Mouse (Mus musculus) lung, postnatal 4 days (tissue): ENCODE measurements around the gene Psmb10.

ENCODE experiments used
- DNase-seq, 2 experiments: peaks; one replicate each; pipeline ENCODE4 v3.0.0; 2021

Gene Psmb10

GRCm38 (mm10) chr8:105936866-105937475 is 1.3 kb downstream of the Psmb10 start:
- DNase-seq: peak; percentile 90 to 93

- no peak for DNase-seq
Measured at GRCm38 (mm10) chr8:105935863-105936603, 2.2 kb downstream of the Psmb10 start.

- DNase-seq: no peak
Measured at GRCm38 (mm10) chr8:105935105-105935504, 3.1 kb downstream of the Psmb10 start.

GRCm38 (mm10) chr8:105933762-105934161 is 4.5 kb downstream of the Psmb10 start, which contains the start of gene Ctrl:
TSS of gene Ctrl (minus strand) at chr8:105933862.
- DNase-seq: no peak

- DNase-seq: no peak
Measured at GRCm38 (mm10) chr8:105932525-105932924, 5.7 kb downstream of the Psmb10 start.

- no peak for DNase-seq
Measured at GRCm38 (mm10) chr8:105931271-105931670, 7.0 kb downstream of the Psmb10 start.

- peak; percentile 76 to 89 for DNase-seq
Measured at GRCm38 (mm10) chr8:105930602-105931001, 7.6 kb downstream of the Psmb10 start.

GRCm38 (mm10) chr8:105925123-105925522 is 13.1 kb downstream of the Psmb10 start:
- DNase-seq: no peak

GRCm38 (mm10) chr8:105919390-105919789 is 18.9 kb downstream of the Psmb10 start:
- DNase-seq: no peak

GRCm38 (mm10) chr8:105900941-105901616 is 37.2 kb downstream of the Psmb10 start:
- DNase-seq: no peak

GRCm38 (mm10) chr8:105900180-105900940 is 37.9 kb downstream of the Psmb10 start, which contains the start of gene Pskh1:
TSS of gene Pskh1 (plus strand) at chr8:105900441.
- peak; percentile 95 to 96 for DNase-seq

GRCm38 (mm10) chr8:105897801-105898480 is 40.3 kb downstream of the Psmb10 start:
- DNase-seq: no peak

- peak; percentile 84 to 89 for DNase-seq
Measured at GRCm38 (mm10) chr8:105893339-105893738, 44.9 kb downstream of the Psmb10 start, which contains the start of gene Nrn1l. TSS of gene Nrn1l (plus strand) at chr8:105893567.

GRCm38 (mm10) chr8:105892432-105892831 is 45.8 kb downstream of the Psmb10 start:
- DNase-seq: peak in 1 of 2 experiments; percentile 13

- no peak for DNase-seq
Measured at GRCm38 (mm10) chr8:105890870-105891269, 47.4 kb downstream of the Psmb10 start.

- no peak for DNase-seq
Measured at GRCm38 (mm10) chr8:105889756-105890465, 48.3 kb downstream of the Psmb10 start.
